Mouse (Mus musculus) ES-E14 (cell line): Measurements from ENCODE around the gene Lrrc56. TPM values are rescaled to one million over a fixed set of nuclear protein-coding genes. Genes with fewer than 3 reads are reported as not detected.

Source experiments
- DNase-seq: peaks from one replicate; pipeline ENCODE4 v3.0.0-alpha.2; 2013; ENCODE audit warnings: low read depth, low spot score
- H3K27ac ChIP-seq: 2 replicates; pipeline ENCODE4 v1.5.1; 2012; ENCODE audit warnings: low read depth, mild to moderate bottlenecking, low read length, moderate library complexity, mixed read lengths; ENCODE audit not compliant: poor library complexity, insufficient read depth, severe bottlenecking
- H3K36me3 ChIP-seq: 2 replicates; pipeline ENCODE4 v1.6.1; 2012; ENCODE audit warnings: mild to moderate bottlenecking, low read length, moderate library complexity, mixed read lengths; ENCODE audit not compliant: control insufficient read depth, poor library complexity, insufficient read depth, severe bottlenecking
- H3K4me1 ChIP-seq, 2 experiments: fragments of 150-350 bp in 1 of 2; sonication (generic) in 1 of 2; 2 replicates each; pipeline ENCODE4 v1.6.1; 2012; ENCODE audit warnings: low read length in 2 of 2, mild to moderate bottlenecking in 1 of 2, mixed read lengths in 1 of 2; ENCODE audit not compliant: control insufficient read depth in 2 of 2, insufficient read depth in 2 of 2, poor library complexity in 1 of 2
- H3K4me3 ChIP-seq, 2 experiments: fragments of 150-350 bp in 1 of 2; sonication (generic) in 1 of 2; 2 replicates each; pipeline ENCODE4 v1.5.1; 2012; ENCODE audit warnings: low read length in 2 of 2, low read depth in 1 of 2, mild to moderate bottlenecking in 1 of 2, mixed read lengths in 1 of 2; ENCODE audit not compliant: insufficient read depth in 1 of 2, poor library complexity in 1 of 2, severe bottlenecking in 1 of 2
- H3K9ac ChIP-seq: 2 replicates; pipeline ENCODE4 v1.6.1; 2012; ENCODE audit warnings: low read depth, mild to moderate bottlenecking, low read length, mixed read lengths; ENCODE audit not compliant: poor library complexity, insufficient read depth, severe bottlenecking
- H3K9me3 ChIP-seq: fragments of 150-350 bp; sonication (generic); 2 replicates; pipeline ENCODE4 v1.6.1; 2012; ENCODE audit warnings: low read depth, mild to moderate bottlenecking, low read length; ENCODE audit not compliant: control insufficient read depth, insufficient read depth
- CHD2 ChIP-seq: IDR thresholded peaks from 2 replicates; pipeline ENCODE4 v1.6.1; 2014; ENCODE audit warnings: mild to moderate bottlenecking, low read depth, low read length, inconsistent platforms
- HCFC1 ChIP-seq: IDR thresholded peaks from 2 replicates; pipeline ENCODE4 v1.6.1; 2012; ENCODE audit warnings: low read length, inconsistent platforms, borderline replicate concordance; ENCODE audit not compliant: insufficient read depth
- MAFK ChIP-seq: IDR thresholded peaks from 2 replicates; pipeline ENCODE4 v1.6.1; 2014; ENCODE audit warnings: mild to moderate bottlenecking, low read depth, low read length, inconsistent platforms; ENCODE audit not compliant: insufficient read depth
- ZC3H11A ChIP-seq: IDR thresholded peaks from 2 replicates; pipeline ENCODE4 v1.6.1; 2012; ENCODE audit warnings: low read depth, mild to moderate bottlenecking, inconsistent platforms, low read length, borderline replicate concordance
- ZNF384 ChIP-seq: IDR thresholded peaks from 2 replicates; pipeline ENCODE4 v1.6.1; 2012; ENCODE audit warnings: low read depth, low read length, inconsistent platforms
- in situ Hi-C, 2 experiments: fragments of 600-800 bp; cut with MboI; formaldehyde crosslinking; loops; one replicate each; pipeline ENCODE4 v1.15.1; 2025; ENCODE audit warnings: low sequenced_read_pairs in 2 of 2, inconsistent platforms in 1 of 2; ENCODE audit not compliant: unreplicated experiment in 2 of 2
- total RNA-seq: library from RNA; depleted of rRNA; stranded (reverse); fragments of 300-350 nt; gene quantifications from 2 replicates; pipeline ENCODE4 v1.2.3, GENCODE M21; 2012

Lrrc56 gene
- total RNA-seq, 1 experiment: 3.3 TPM

DNA sequence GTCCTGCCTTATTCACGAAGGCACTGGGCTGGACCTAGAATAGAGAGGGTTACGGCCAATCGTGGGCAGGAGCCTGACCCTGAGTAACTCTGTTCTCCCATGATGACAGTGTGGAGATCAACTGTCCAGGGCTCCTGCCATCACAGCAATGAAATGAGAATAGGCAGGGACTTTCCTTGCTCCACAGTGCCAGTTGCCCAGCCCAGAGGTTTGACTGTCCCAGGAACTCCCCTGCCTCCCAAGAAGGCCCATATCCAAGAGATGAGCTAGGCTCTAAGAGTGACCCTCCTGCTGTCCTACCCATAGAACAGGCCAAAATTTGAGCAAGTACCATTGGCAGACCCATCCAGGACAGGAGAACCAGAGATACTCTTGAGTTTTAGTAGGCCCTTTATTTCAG lies 5.2 kb upstream of the Lrrc56 start:
- Histone ChIP-seq H3K4me3 (no peak overlapping the region), H3K27ac (no peak overlapping the region), H3K9me3 (no peaks in the 10 kb centered on the region), H3K4me1 (peaks cover 0 to 15% of the 10 kb centered on the region in 2 experiments; a peak in 1 of 4 replicates), H3K9ac (no peak overlapping the region), H3K36me3 (peaks cover 32% of the 10 kb centered on the region)
- no peak for DNase-seq
- TF ChIP-seq HCFC1 (no peak), MAFK (no peak), ZNF384 (no peak), ZC3H11A (no peak), CHD2 (no peak)
- in situ Hi-C loops: no loop called here

DNA sequence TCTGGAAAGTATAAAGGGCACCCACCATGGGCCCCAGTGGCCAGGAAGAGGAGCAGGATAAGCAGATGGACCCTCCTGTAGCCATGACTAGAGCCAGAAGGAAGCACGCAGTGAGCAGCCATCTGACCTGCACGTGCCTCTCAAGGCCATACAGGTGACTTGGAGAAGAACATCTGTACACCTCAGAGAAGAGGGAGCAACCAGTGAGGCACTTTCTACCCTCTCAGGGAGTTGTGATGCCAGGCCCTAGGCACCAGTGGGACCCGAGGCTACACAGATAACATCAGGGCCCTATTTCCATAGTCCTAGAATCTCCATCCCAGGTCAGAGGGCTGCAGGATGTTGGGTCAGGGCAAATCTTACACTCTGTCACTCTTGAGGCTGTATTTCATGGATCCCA lies 3.7 kb upstream of the Lrrc56 start:
- DNase-seq: no peak
- H3K9ac ChIP-seq: no peak overlapping the region
- in situ Hi-C loops: no loop called here

DNA sequence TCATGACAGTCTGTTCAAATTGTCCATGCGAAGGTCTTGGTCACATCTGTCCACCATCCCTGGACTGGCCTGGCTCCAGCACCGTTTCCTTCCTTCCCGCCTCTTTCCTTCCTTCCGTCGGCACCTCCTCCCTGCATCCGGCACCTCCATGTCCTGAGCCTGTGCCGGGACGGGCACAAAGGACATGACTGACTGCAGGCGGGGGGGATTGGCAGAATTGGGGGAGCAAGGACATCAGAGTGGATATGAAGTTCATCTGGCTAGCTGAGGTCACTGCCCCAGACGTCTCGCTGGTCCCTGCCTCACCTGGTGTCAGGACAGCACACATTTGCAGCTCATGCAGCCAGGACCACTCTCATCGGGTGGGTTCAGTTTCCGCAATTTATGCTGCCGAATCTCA lies 2.9 kb upstream of the Lrrc56 start:
- Histone ChIP-seq H3K4me3 (no peak overlapping the region), H3K9me3 (no peaks in the 10 kb centered on the region), H3K36me3 (peaks cover 32% of the 10 kb centered on the region), H3K9ac (no peak overlapping the region), H3K27ac (no peak overlapping the region), H3K4me1 (peaks cover 0 to 17% of the 10 kb centered on the region in 2 experiments; a peak in 1 of 4 replicates)
- in situ Hi-C loops: no loop called here
- no peak for TF ChIP-seq HCFC1
- TF ChIP-seq ZC3H11A: no peak
- TF ChIP-seq ZNF384: no peak
- no peak for TF ChIP-seq CHD2
- no peak for TF ChIP-seq MAFK
- DNase-seq: no peak

More for the DNA sequence above, 3.7 kb upstream of the Lrrc56 start:
- Histone ChIP-seq H3K4me3 (no peak overlapping the region), H3K36me3 (peaks cover 32% of the 10 kb centered on the region), H3K9me3 (no peaks in the 10 kb centered on the region), H3K27ac (no peak overlapping the region), H3K4me1 (peaks cover 0 to 17% of the 10 kb centered on the region in 2 experiments; a peak in 1 of 4 replicates)
- TF ChIP-seq MAFK: no peak
- no peak for TF ChIP-seq CHD2
- no peak for TF ChIP-seq HCFC1
- TF ChIP-seq ZC3H11A: no peak
- no peak for TF ChIP-seq ZNF384

DNA sequence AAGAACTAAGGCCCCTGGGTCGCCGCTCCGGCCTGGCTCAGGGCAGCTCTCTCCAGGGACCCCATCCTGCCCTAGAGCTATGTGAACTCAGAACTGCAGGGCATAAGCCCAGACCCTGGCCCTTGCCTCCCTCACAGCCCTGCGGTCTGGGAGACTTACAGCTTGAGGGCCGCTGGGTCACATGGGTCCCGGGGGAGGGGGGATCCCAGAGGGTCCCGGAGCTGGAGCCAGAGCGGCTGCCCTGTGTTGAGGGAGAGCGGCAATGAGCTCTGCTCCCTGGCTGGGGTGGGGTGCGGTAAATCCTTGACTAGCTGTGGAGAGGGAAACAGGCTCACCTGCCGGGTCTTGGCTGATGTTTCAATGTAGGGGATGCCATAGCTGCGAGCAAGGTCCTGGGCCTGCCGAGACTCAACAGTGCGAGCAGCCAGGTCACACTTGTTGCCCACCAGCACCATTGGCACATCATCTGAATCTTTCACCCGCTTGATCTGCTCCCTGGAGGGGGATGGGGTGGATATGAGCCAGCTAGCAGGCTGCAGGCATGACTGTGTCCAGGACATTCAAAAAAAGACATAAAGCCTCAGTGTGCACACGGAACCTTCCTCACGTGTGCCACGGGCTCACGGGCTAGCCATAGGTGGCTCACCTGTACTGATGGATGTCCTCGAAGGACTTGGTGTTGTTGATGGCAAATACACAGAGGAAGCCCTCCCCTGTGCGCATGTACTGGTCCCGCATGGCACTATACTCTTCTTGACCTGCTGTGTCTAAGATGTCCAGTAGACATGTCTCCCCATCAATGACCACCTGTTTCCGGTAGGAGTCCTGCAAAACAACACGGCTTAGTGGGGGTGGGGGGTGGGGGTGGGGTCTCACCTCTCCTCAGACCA lies 1.9 kb upstream of the Lrrc56 start:
- Histone ChIP-seq H3K36me3 (peaks cover 32% of the 10 kb centered on the region), H3K4me1 (peaks cover 0 to 17% of the 10 kb centered on the region in 2 experiments; a peak in 1 of 4 replicates), H3K27ac (no peak overlapping the region), H3K9ac (peak overlapping the region; percentile 54; the same call in 1 of the 2 replicates), H3K9me3 (no peaks in the 10 kb centered on the region), H3K4me3 (peak overlapping the region in 1 of 2 experiments; percentile 17; a peak in 1 of 4 replicates)
- in situ Hi-C loops: no loop called here
- DNase-seq: no peak
- no peak for TF ChIP-seq CHD2
- TF ChIP-seq ZNF384: no peak
- no peak for TF ChIP-seq ZC3H11A
- no peak for TF ChIP-seq MAFK
- TF ChIP-seq HCFC1: no peak
